Mouse (Mus musculus) layer of hippocampus, postnatal 36 days (tissue): ENCODE measurements around the gene Lipa. TPM values are rescaled to one million over a fixed set of nuclear protein-coding genes. Genes with fewer than 3 reads are reported as not detected.

Experiments
- DNase-seq, 2 experiments: peaks; one replicate each; pipeline ENCODE4 v3.0.0; 2022
- total RNA-seq, 2 experiments: library from RNA; stranded (reverse); gene quantifications; 2 replicates each; pipeline ENCODE4 v1.2.3; 2021

The Lipa gene
- total RNA-seq, 2 experiments from 2014 or later, result 20.2 to 20.5 TPM

- DNase-seq, result no peak
Observed at GRCm38 (mm10) chr19:34461451-34462019, 65.7 kb downstream of the Lipa start.

GRCm38 (mm10) chr19:34450784-34451370, 76.4 kb downstream of the Lipa start:
- no peak for DNase-seq

GRCm38 (mm10) chr19:34448851-34449250, 78.4 kb downstream of the Lipa start:
- no peak for DNase-seq

GRCm38 (mm10) chr19:34445410-34446012, 81.8 kb downstream of the Lipa start:
- DNase-seq, result no peak

- no peak for DNase-seq
Observed at GRCm38 (mm10) chr19:34444785-34445184, 82.5 kb downstream of the Lipa start.

Other genes starting within 250 kb of the Lipa start
- 1 to 10 TPM; 1.6 to 3.5 TPM for gene Fas, start 236.8 kb downstream of the Lipa start, total RNA-seq
- 1 to 10 TPM in 1 of 2 experiments, under 1 TPM in 1; 0.50 to 1.2 TPM for gene Ch25h, start 52.3 kb downstream of the Lipa start, total RNA-seq
- gene Ifit2, start 23.2 kb upstream of the Lipa start, total RNA-seq, result 1 to 10 TPM; 3.9 to 5.4 TPM
- 1 to 10 TPM; 1.7 to 2.3 TPM for gene Ifit3, start 56.1 kb upstream of the Lipa start, total RNA-seq
- gene Ifit1bl1, start 74.5 kb upstream of the Lipa start, total RNA-seq, result 1 to 10 TPM; 1.3 TPM
- 1 to 10 TPM; 1.1 to 1.4 TPM for gene Ifit3b, start 80.5 kb upstream of the Lipa start, total RNA-seq
- under 1 TPM; 0.40 to 0.46 TPM for gene Ifit1bl2, start 113.3 kb upstream of the Lipa start, total RNA-seq
- under 1 TPM; 0.38 to 0.80 TPM for gene Ifit1, start 113.4 kb upstream of the Lipa start, total RNA-seq
- gene Slc16a12, start 219.8 kb upstream of the Lipa start, total RNA-seq, result 1 to 10 TPM in 1 of 2 experiments, under 1 TPM in 1; 0.97 to 1.4 TPM